Mouse (Mus musculus) liver, adult 2 months (tissue): ENCODE data around the gene Id3.

Experiments used
- CTCF ChIP-seq: fragments of 200-500 bp; IDR thresholded peaks from 2 replicates; pipeline ENCODE4 v1.5.1; 2011; ENCODE audit warnings: low read depth, low read length, control low read depth
- POLR2A ChIP-seq: fragments of 200-500 bp; IDR thresholded peaks from 2 replicates; pipeline ENCODE4 v1.6.1; 2011; ENCODE audit warnings: low read length, control low read depth; ENCODE audit not compliant: insufficient read depth; ENCODE audit errors: extremely low read depth

DNA sequence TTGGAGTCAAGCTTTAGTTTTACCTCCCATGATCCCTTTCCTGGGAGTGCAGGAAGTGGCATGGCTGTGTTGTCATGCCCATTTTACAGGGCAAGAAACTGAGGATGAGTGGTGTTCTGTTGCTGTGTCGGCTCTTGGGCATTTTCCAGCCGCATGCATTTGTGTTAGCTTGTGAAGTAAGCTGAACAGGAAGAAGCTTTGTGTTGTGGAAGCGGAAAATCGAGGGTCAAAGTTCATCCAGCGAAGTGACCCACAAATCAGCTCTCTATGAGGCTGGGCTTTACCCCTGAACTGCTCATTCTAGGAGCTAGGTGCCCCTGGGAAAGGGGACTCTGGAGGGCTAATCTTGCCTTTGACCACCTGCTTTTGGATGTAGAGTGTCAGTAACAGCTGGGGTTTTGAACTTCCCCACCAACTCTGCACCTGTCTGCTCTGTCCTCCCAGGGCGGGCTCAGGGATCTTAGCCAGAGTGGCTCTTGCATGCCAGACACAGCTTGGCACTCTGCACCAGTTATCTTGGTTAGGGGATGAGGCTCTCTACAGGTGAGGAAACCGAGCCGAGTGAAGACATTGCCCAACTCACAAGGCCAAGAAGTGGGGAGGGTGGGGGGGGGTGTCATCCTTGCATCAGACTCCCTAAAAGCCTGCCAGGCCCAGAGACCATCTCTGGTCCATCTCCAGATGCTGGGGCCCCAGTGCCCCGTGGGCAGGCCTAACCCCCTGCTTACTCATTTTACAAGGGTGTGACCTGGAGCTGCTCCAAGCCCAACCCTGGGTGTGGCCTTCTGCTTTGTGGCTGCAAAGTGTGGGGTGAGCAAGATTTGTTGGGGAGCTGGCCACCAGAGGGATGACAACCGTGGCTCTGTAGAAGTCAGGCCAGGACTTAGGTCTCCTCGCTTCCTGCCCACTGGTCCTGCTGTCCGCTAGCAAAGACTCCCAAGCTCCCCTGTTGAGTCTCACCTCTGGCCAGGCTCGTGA is 31.2 kb downstream of the Id3 start:
- TF ChIP-seq CTCF: no peak
- no peak for TF ChIP-seq POLR2A
